Comparison of ENCODE assay signal across 7 mouse cellular contexts in genomic region chr4:150281891-150282630, GRCm38 (mm10). TPM values are rescaled to one million over a fixed set of nuclear protein-coding genes. Genes with fewer than 3 reads are reported as not detected.
DNase-seq lines count a peak whose midpoint lies in the region; TF ChIP-seq lines count a peak whose summit lies in the region.

No protein-coding gene starts in this region.

- intact Hi-C loops in heart, postnatal 10 days (cut with DNase I) = loop anchor here (2.0 kb wide), 1 partner anchor 25 kb away; no protein-coding TSS in a partner anchor

- H3K4me1 ChIP-seq in ES-E14 (ENCODE audit: control insufficient read depth in 2 of 2, insufficient read depth in 2 of 2, low read length in 2 of 2, poor library complexity in 1 of 2) = peaks cover 6 to 7% of the 10 kb centered on the region in 2 experiments; a peak in 3 of 4 replicates
- peaks cover 28% of the 10 kb centered on the region for H3K4me1 ChIP-seq in erythroblast, embryonic 14.5 days (ENCODE audit: control insufficient read depth)
- H3K4me1 ChIP-seq in megakaryocyte, embryonic 14.5 days = peaks cover 26% of the 10 kb centered on the region
- peaks cover 5% of the 10 kb centered on the region; the same call in 1 of the 2 replicates for H3K4me1 ChIP-seq in small intestine, adult 2 months (ENCODE audit: control insufficient read depth, insufficient read depth, insufficient read length, low read length)

- in situ Hi-C loops in ES-E14 (cut with MboI; ENCODE audit: low sequenced_read_pairs in 2 of 2, unreplicated experiment in 2 of 2) = no loop called here

- no peak for DNase-seq in ES-E14 (ENCODE audit: low read depth, low spot score)
- peak; percentile 74 for DNase-seq in adrenal gland, postnatal 10 days
- peak; percentile 67 to 70 for DNase-seq in heart, postnatal 10 days
- DNase-seq in kidney, postnatal 4 days = peak; percentile 63 to 78

- no peaks in the 10 kb centered on the region for H3K36me3 ChIP-seq in ES-E14 (ENCODE audit: control insufficient read depth, insufficient read depth, low read length, poor library complexity, severe bottlenecking)
- no peaks in the 10 kb centered on the region for H3K36me3 ChIP-seq in erythroblast, embryonic 14.5 days (ENCODE audit: control insufficient read depth)
- H3K36me3 ChIP-seq in megakaryocyte, embryonic 14.5 days (replicated peaks; ENCODE audit: low read length) = no peaks in the 10 kb centered on the region
- H3K36me3 ChIP-seq in small intestine, adult 2 months (ENCODE audit: control insufficient read depth, insufficient read depth, low read length) = no peaks in the 10 kb centered on the region

- WGBS in small intestine, adult 2 months = 1% methylated on average over 50 of the region's 50 CpGs

- peak overlapping the region; percentile 96 for H3K9ac ChIP-seq in ES-E14 (ENCODE audit: insufficient read depth, low read depth, low read length, poor library complexity, severe bottlenecking)

- no peak; the same call in 1 of the 2 replicates for TF ChIP-seq POLR2A in small intestine, adult 2 months (IDR thresholded peaks at IDR 0.05; ENCODE audit: low read depth, low read length)

- H3K27me3 ChIP-seq in erythroblast, embryonic 14.5 days (ENCODE audit: control insufficient read depth) = no peaks in the 10 kb centered on the region
- no peaks in the 10 kb centered on the region for H3K27me3 ChIP-seq in megakaryocyte, embryonic 14.5 days (replicated peaks)
- no peaks in the 10 kb centered on the region for H3K27me3 ChIP-seq in small intestine, adult 2 months (ENCODE audit: control insufficient read depth, insufficient read depth, low read length)

- H3K9me3 ChIP-seq in ES-E14 (ENCODE audit: control insufficient read depth, insufficient read depth, low read depth, low read length) = no peaks in the 10 kb centered on the region
- H3K9me3 ChIP-seq in erythroblast, embryonic 14.5 days (ENCODE audit: control insufficient read depth, low read length) = no peaks in the 10 kb centered on the region
- H3K9me3 ChIP-seq in megakaryocyte, embryonic 14.5 days = no peaks in the 10 kb centered on the region

- H3K4me3 ChIP-seq in ES-E14 (ENCODE audit: insufficient read depth in 1 of 2, low read depth in 1 of 2, low read length in 2 of 2, poor library complexity in 1 of 2, severe bottlenecking in 1 of 2) = peak overlapping the region; percentile 97 to 98
- H3K4me3 ChIP-seq in erythroblast, embryonic 14.5 days (replicated peaks) = peak overlapping the region; percentile 90
- peak overlapping the region; percentile 97 for H3K4me3 ChIP-seq in megakaryocyte, embryonic 14.5 days (replicated peaks)
- peak overlapping the region; percentile 90 for H3K4me3 ChIP-seq in small intestine, adult 2 months (ENCODE audit: low read depth, low read length)

- peak overlapping the region; percentile 78 for H3K27ac ChIP-seq in ES-E14 (ENCODE audit: insufficient read depth, low read depth, low read length, poor library complexity, severe bottlenecking)
- H3K27ac ChIP-seq in small intestine, adult 2 months (ENCODE audit: insufficient read depth, low read depth, low read length) = peak overlapping the region; percentile 64

- TF ChIP-seq CTCF in small intestine, adult 2 months (IDR thresholded peaks at IDR 0.05; ENCODE audit: extremely low read depth, insufficient read length, insufficient replicate concordance, low read depth, low read length) = no peak

TF ChIP-seq in ES-E14, 5 proteins besides CTCF, POLR2A, EP300 and RAD21:
- no peak for TF ChIP-seq HCFC1 (IDR thresholded peaks at IDR 0.05; ENCODE audit: borderline replicate concordance, insufficient read depth, low read length)
- no peak for TF ChIP-seq MAFK (IDR thresholded peaks at IDR 0.05; ENCODE audit: insufficient read depth, low read depth, low read length)
- no peak for TF ChIP-seq CHD2 (IDR thresholded peaks at IDR 0.05; ENCODE audit: low read depth, low read length)
- TF ChIP-seq ZNF384 (IDR thresholded peaks at IDR 0.05; ENCODE audit: low read depth, low read length) = no peak; the same call in 1 of the 2 replicates
- no peak for TF ChIP-seq ZC3H11A (IDR thresholded peaks at IDR 0.05; ENCODE audit: borderline replicate concordance, low read depth, low read length)

RNA-seq across cellular contexts. Expression of gene Rere, which starts 0.6 kb away (rescaled TPM):
- 21.7 and 24.8 TPM in 2 replicates for total RNA-seq in ES-E14 (2012; rRNA removed)
- total RNA-seq in adrenal gland, postnatal 10 days (2021) = 100 to 1,000 TPM in 1 of 2 experiments, 10 to 100 TPM in 1; 85.3 to 118 TPM
- 3.1 and 3.5 TPM in 2 replicates for polyA plus RNA-seq in erythroblast, embryonic 14.5 days (2012)
- total RNA-seq in heart, postnatal 10 days (2021) = 10 to 100 TPM; 62.1 to 68.0 TPM
- polyA plus RNA-seq in megakaryocyte, embryonic 14.5 days (2012; ENCODE audit: insufficient read depth, low replicate concordance) = 39.0 and 101 TPM in 2 replicates
- 37.1 and 72.8 TPM in 2 replicates for polyA plus RNA-seq in small intestine, adult 2 months (2012; rRNA removed)

RNA-seq across cellular contexts. Expression of gene Eno1, which starts 45.5 kb away (rescaled TPM):
- 824 and 994 TPM in 2 replicates for total RNA-seq in ES-E14 (2012; rRNA removed)
- 100 to 1,000 TPM; 442 to 474 TPM for total RNA-seq in adrenal gland, postnatal 10 days (2021)
- 25.2 and 47.2 TPM in 2 replicates for polyA plus RNA-seq in erythroblast, embryonic 14.5 days (2012)
- total RNA-seq in heart, postnatal 10 days (2021) = 100 to 1,000 TPM; 231 to 243 TPM
- 2,192 and 2,220 TPM in 2 replicates for polyA plus RNA-seq in megakaryocyte, embryonic 14.5 days (2012; ENCODE audit: insufficient read depth, low replicate concordance)
- 223 and 498 TPM in 2 replicates for polyA plus RNA-seq in small intestine, adult 2 months (2012; rRNA removed)
